Mouse (Mus musculus): ENCODE results near the gene Plekhh3.
A peak's percentile ranks its signal among the peaks of the same experiment; 100 is the strongest.

Plekhh3 gene

GRCm38 (mm10) chr11:101170811-101171610, at the start of gene Plekhh3:
TSS of gene Plekhh3 (minus strand) at chr11:101171351.
- peak; percentile 88 for DNase-seq (ENCODE audit: low read depth, low spot score)

DNA sequence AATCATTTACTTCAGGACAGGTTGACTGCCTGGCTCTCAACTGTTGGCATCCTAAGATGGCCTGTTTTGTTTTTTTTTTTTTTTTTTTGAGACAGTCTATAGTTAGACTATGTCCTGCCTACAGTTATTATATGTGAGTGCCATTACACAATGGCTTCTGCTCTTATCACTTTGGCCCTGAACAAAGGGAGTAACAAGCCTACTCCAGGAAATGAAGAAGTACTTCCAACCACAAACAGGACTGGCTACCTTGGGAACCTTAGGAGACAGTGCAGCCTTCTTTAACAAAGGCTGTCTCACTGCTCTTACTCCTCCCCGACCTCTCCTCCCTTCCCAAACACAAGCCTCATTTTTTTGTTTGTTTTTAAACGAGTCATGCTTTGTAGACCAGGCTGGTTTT, 49.7 kb upstream of the Plekhh3 start:
- DNase-seq (ENCODE audit: low read depth, low spot score), result no peak

- peak; percentile 45 for DNase-seq (ENCODE audit: low read depth, low spot score)
These were observed 47.4 kb upstream of the Plekhh3 start for GRCm38 (mm10) chr11:101218436-101219055.

DNA sequence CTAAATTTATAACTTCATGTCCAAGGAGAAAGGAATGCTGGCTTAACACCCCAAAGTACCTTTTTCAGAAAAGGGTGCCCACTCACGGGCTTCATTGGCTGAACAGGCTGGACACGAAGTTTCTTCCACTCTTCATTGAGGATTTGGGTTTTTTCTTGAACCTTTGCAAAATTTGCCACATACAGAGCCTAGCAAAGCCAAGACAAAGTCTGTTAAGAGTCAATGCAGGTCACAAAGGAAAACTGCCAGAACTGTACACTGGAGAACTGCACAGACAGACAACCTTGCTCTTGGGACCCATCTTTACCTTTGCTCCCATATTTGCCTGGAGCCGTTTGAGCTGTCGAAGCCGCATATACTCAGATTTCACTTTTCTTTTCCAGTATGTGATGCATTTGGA, 45.8 kb upstream of the Plekhh3 start:
- no peak for DNase-seq (ENCODE audit: low read depth, low spot score)

- peak; percentile 76 for DNase-seq (ENCODE audit: low read depth, low spot score)
These were observed 40.8 kb upstream of the Plekhh3 start for GRCm38 (mm10) chr11:101211970-101212369.

GRCm38 (mm10) chr11:101200986-101201385, 29.8 kb upstream of the Plekhh3 start:
- peak; percentile 69 for DNase-seq (ENCODE audit: low read depth, low spot score)

DNA sequence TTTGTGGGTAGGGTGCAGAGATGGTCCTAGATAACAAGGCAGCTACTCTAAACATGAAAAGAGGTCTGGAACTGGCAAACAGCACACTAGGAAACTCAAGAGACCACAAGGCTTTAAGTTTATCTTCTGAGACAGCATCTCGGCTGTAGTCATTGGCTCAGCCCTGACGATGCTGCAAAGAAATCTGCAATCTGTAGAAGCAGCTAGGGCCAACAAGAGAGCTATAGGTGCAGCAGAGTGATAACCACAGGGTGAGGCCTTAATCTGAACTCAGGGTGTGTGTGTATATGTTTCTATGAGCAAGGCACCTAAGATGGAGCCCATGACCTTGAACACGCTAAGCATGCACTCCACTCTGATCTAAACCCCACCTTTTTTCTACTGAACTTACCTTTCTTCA, 28.4 kb upstream of the Plekhh3 start:
- DNase-seq (ENCODE audit: low read depth, low spot score), result peak; percentile 59

DNA sequence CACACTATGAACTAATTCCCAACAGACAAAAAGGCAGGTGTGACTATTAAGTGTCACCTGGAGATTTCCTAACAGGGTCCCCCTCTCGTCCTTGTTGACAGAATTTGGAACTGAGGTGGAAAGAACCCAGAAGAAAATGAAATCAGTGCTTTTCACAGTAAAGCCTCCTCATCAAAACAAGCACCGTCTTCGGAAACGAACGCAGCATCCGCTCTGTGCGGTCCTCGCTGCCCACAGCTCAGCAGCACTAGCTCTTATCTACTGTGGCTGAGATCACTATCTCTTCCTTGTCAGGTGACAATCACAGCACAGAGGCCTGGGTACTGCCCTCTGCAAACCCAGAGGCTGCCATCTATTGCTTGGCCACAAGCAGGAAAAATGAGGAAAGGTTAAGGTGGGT, 25.0 kb upstream of the Plekhh3 start:
- peak; percentile 84 for DNase-seq (ENCODE audit: low read depth, low spot score)

- DNase-seq (ENCODE audit: low read depth, low spot score), result no peak
These were observed 24.4 kb upstream of the Plekhh3 start for GRCm38 (mm10) chr11:101195571-101195970.

- no peak for DNase-seq (ENCODE audit: low read depth, low spot score)
These were observed 23.9 kb upstream of the Plekhh3 start for GRCm38 (mm10) chr11:101195101-101195500.

GRCm38 (mm10) chr11:101194643-101195042, 23.5 kb upstream of the Plekhh3 start:
- DNase-seq (ENCODE audit: low read depth, low spot score), result peak; percentile 47

- DNase-seq (ENCODE audit: low read depth, low spot score), result no peak
These were observed 23.0 kb upstream of the Plekhh3 start for GRCm38 (mm10) chr11:101194137-101194536.

DNA sequence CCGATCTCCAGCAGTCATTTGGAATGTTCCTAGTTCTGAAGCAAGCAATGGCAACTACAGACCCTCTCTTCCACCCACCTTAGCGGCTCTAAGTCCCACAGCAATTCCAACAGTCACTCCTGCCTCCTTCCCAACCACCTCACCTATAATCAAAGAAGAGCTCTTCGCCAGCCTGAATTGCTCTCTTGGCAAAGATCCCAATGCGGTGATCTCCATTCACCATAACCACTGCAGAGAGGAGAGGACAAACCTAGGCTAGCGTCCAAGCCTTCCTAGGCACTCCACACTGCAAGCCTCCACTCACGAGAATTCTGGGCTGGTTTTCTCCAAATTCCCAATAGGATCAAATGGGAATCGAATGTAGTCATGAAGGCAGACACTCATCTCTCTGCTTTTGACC, 21.9 kb upstream of the Plekhh3 start:
- DNase-seq (ENCODE audit: low read depth, low spot score), result no peak

DNA sequence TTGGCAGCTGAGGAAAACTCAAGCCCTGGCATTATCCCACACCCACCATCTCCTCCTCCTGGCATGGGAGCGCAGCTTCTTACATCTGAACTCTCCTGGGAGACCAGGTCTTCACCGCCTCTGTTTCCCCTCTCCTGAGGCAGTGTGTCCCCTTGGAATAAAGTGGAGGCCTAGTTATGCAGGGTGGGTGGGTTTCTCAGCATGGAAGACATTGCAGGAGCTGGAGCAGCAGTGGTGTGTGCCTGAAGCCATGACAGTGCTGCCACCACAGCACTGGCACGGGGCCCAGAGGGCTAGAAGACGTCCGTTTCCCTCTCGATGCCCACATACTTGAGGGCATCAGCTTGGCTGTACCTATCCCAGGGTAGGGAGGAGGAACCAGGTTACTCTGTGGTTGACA, 21.5 kb upstream of the Plekhh3 start:
- no peak for DNase-seq (ENCODE audit: low read depth, low spot score)

DNA sequence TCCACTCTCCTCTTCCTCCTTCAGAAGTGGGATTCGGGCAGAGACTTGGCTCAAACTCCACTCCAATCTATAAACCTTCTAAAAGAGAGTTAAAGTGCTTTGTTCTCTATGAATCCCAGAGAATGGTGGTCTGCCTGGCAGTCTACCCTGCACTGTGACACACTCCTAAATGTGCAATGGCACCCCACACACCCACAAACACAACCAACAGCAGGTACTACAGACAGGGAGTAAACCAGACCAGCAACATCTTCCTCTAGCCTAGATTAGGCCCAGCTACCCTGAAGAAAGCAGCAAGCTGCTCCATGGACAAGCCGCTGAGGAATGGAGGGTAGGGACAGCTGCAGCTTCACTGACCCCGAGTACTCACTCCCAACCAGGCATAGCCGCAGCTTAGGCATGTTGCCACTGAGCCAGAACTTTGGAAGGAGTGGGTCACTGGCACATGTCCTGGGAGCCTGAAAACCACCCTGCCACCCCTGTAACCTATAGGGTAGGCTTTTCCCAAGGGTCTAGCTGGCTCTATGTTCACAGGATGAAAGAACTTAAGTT, 20.8 kb upstream of the Plekhh3 start:
- DNase-seq (ENCODE audit: low read depth, low spot score), result no peak

- DNase-seq (ENCODE audit: low read depth, low spot score), result no peak
These were observed 20.1 kb upstream of the Plekhh3 start for GRCm38 (mm10) chr11:101190913-101191907.

DNA sequence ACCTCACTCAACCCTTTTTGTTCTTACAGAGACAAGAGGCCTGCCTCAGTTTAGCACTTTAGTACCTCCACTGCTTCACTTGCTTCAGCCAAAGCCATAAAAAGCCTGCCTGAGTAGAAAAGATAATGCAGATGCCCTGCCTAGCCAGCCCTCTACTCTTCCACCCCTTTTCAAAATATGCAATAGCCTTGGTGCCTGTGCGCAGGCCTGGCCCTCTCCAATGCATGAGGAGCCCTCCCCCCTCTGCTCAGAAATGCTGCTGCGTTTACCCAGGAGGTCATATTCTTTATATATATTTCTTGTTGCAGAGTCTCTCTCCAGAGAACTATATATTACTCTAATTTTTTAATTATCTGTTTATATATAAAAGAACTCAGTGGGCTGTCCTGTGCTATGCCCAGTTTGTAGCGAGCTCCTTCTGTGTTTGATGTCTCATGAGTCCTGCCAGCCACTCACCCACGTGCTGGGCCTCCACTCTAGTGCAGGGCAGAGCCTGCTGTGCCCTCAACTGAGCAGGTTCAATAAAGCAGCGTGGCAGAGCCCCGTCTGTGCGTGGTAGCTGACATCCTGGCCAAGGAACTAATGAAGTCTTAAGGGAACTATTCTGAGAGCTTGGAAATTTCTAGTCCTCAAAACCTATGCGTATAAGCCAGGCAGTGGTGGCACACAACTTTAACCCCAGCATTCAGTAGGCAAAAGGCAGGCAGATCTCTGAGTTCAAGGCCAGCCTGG, 19.2 kb upstream of the Plekhh3 start:
- no peak for DNase-seq (ENCODE audit: low read depth, low spot score)

- DNase-seq (ENCODE audit: low read depth, low spot score), result no peak
These were observed 18.5 kb upstream of the Plekhh3 start for GRCm38 (mm10) chr11:101189495-101190180.

- no peak for DNase-seq (ENCODE audit: low read depth, low spot score)
These were observed 17.1 kb upstream of the Plekhh3 start for GRCm38 (mm10) chr11:101188166-101188805.

GRCm38 (mm10) chr11:101187541-101187940, 16.4 kb upstream of the Plekhh3 start:
- DNase-seq (ENCODE audit: low read depth, low spot score), result no peak

All from CD4-positive helper T cell, adult 2 months (primary cell).